Mouse (Mus musculus): ENCODE results near the gene Slc2a13.

The Slc2a13 gene

GRCm38 (mm10) chr15:91260578-91260977 lies 312.5 kb downstream of the Slc2a13 start:
- no peak for DNase-seq

GRCm38 (mm10) chr15:91257140-91257539 lies 315.9 kb downstream of the Slc2a13 start:
- peak in 1 of 2 experiments; percentile 15 for DNase-seq

- no peak for DNase-seq
These were observed 317.8 kb downstream of the Slc2a13 start for GRCm38 (mm10) chr15:91255308-91255707.

- peak in 1 of 2 experiments; percentile 18 for DNase-seq
These were observed 320.1 kb downstream of the Slc2a13 start for GRCm38 (mm10) chr15:91252956-91253355.

GRCm38 (mm10) chr15:91251544-91252408 lies 321.3 kb downstream of the Slc2a13 start:
- no peak for DNase-seq

- DNase-seq, result peak; percentile 29 to 46
These were observed 322.2 kb downstream of the Slc2a13 start for GRCm38 (mm10) chr15:91250815-91251214.

GRCm38 (mm10) chr15:91240683-91241335 lies 332.3 kb downstream of the Slc2a13 start:
- DNase-seq, result no peak

- no peak for DNase-seq
These were observed 335.8 kb downstream of the Slc2a13 start for GRCm38 (mm10) chr15:91237294-91237693.
